Mouse (Mus musculus) fat pad, adult 2 months (tissue): ENCODE results near the gene Khsrp.

Experiments
- DNase-seq: peaks from one replicate; pipeline ENCODE4 v3.0.0-alpha.2; 2011; ENCODE audit warnings: low read depth, low spot score; ENCODE audit errors: extremely low read depth

Gene Khsrp

GRCm38 (mm10) chr17:57031661-57032420 is 519 bp upstream of the Khsrp start:
- DNase-seq, result peak; percentile 100

GRCm38 (mm10) chr17:57029691-57030090 is 1.6 kb downstream of the Khsrp start:
- no peak for DNase-seq

- DNase-seq, result no peak
Measured at GRCm38 (mm10) chr17:57027471-57027870, 3.9 kb downstream of the Khsrp start.

- DNase-seq, result no peak
Measured at GRCm38 (mm10) chr17:57020960-57021359, 10.4 kb downstream of the Khsrp start.

GRCm38 (mm10) chr17:57019693-57020092 is 11.6 kb downstream of the Khsrp start:
- DNase-seq, result no peak

- no peak for DNase-seq
Measured at GRCm38 (mm10) chr17:57012245-57012795, 19.0 kb downstream of the Khsrp start.

GRCm38 (mm10) chr17:57011236-57012141 is 19.8 kb downstream of the Khsrp start, which contains the start of the genes Gtf2f1 and Gm17949:
Gene Gtf2f1 (minus strand): TSS chr17:57011288.
Gene Gm17949 (plus strand): TSS chr17:57011469.
- DNase-seq, result peak; percentile 70

- DNase-seq, result no peak
Measured at GRCm38 (mm10) chr17:57010911-57011235, 20.4 kb downstream of the Khsrp start.

- no peak for DNase-seq
Measured at GRCm38 (mm10) chr17:57007137-57007905, 24.0 kb downstream of the Khsrp start.

GRCm38 (mm10) chr17:57003994-57004393 is 27.3 kb downstream of the Khsrp start:
- no peak for DNase-seq

- DNase-seq, result no peak
Measured at GRCm38 (mm10) chr17:57001228-57001627, 30.1 kb downstream of the Khsrp start.

- no peak for DNase-seq
Measured at GRCm38 (mm10) chr17:56999968-57000609, 31.2 kb downstream of the Khsrp start, which contains the start of gene Pspn. Gene Pspn (minus strand): TSS chr17:57000018.

- DNase-seq, result no peak
Measured at GRCm38 (mm10) chr17:56999414-56999813, 31.9 kb downstream of the Khsrp start.

- DNase-seq, result peak; percentile 96
Measured at GRCm38 (mm10) chr17:56997029-56997667, 34.2 kb downstream of the Khsrp start, which contains the start of gene Alkbh7. Gene Alkbh7 (plus strand): TSS chr17:56997339.

GRCm38 (mm10) chr17:56996506-56996905 is 34.8 kb downstream of the Khsrp start:
- DNase-seq, result no peak

- DNase-seq, result no peak
Measured at GRCm38 (mm10) chr17:56995046-56995445, 36.3 kb downstream of the Khsrp start.

GRCm38 (mm10) chr17:56990966-56991365 is 40.4 kb downstream of the Khsrp start:
- no peak for DNase-seq

GRCm38 (mm10) chr17:56990115-56990746 is 41.1 kb downstream of the Khsrp start, which contains the start of gene Clpp:
Gene Clpp (plus strand): TSS chr17:56990305.
- peak; percentile 74 for DNase-seq

- DNase-seq, result no peak
Measured at GRCm38 (mm10) chr17:56989467-56990114, 41.7 kb downstream of the Khsrp start.
